Mouse (Mus musculus) c-Kit-positive CD71-positive TER-119-negative erythroid progenitor cells, embryonic 14.5 days (primary cell): ENCODE results near the gene Trmt2b.
A peak's percentile ranks its signal among the peaks of the same experiment; 100 is the strongest.
"Not testable (repeated sequence)": the region's sequence is repeated elsewhere in the genome, so short reads cannot be mapped to it uniquely, and the experiment has no call there.

Experiments used
- DNase-seq: peaks from one replicate; pipeline ENCODE4 v3.0.0-alpha.2; 2013; ENCODE audit warnings: low read depth

Trmt2b gene

GRCm38 (mm10) chrX:134220618-134221017 is 56.2 kb downstream of the Trmt2b start:
- no peak for DNase-seq

GRCm38 (mm10) chrX:134218161-134218560 is 58.6 kb downstream of the Trmt2b start:
- DNase-seq, result peak; percentile 21

- DNase-seq, result no peak
Observed at GRCm38 (mm10) chrX:134211151-134211642, 65.6 kb downstream of the Trmt2b start.

GRCm38 (mm10) chrX:134208491-134208890 is 68.3 kb downstream of the Trmt2b start:
- DNase-seq, result peak; percentile 25

- not testable (repeated sequence) for DNase-seq
Observed at GRCm38 (mm10) chrX:134187201-134187600, 89.6 kb downstream of the Trmt2b start, which contains the start of gene Arl13a. Arl13a (plus strand) TSS chrX:134187501.

- no peak for DNase-seq
Observed at GRCm38 (mm10) chrX:134174699-134175098, 102.1 kb downstream of the Trmt2b start.
